Mouse (Mus musculus) left cerebral cortex, postnatal 14 days (tissue): ENCODE measurements at regions not wholly inside any gene's neighbourhood (a gene's known extent, or its start where the extent isn't known, plus 50 kb on each side); places are given as distances from the start of the nearest gene placed in this dataset.
A peak's percentile ranks its signal among the peaks of the same experiment; 100 is the strongest.

Experiments
- DNase-seq, 2 experiments: peaks; one replicate each; pipeline ENCODE4 v3.0.0; 2021 to 2022; ENCODE audit warnings: low spot score in 2 of 2, mixed read lengths in 1 of 2
- intact Hi-C: fragments of 180-260 bp; cut with DNase I; formaldehyde crosslinking; loops from one replicate; pipeline ENCODE4 v1.15.1; 2025

DNA sequence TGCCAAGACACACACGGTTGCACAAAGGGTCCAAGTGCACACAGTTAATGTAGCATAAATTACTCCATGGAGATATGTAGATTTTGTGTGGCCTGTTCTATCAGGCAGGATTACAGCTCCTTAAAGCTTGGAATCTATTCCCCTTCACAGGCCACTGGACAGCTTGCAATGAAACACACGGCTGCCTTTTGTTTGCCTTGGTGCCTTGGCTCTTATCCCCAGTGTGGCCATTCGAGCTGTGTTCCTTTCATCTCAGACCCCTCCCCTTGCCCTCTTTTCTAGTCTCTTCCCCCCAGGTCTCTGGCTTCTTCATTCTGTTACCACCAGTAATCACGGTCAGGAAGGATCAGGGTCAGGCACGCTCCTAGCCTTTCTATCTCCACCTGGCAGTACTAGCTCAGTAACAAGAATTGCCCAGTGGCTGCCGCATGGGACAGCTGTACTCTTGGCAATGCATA is 79.7 kb upstream of the Kcnd3 start:
- no peak for DNase-seq
- intact Hi-C loops, result no loop called here

DNA sequence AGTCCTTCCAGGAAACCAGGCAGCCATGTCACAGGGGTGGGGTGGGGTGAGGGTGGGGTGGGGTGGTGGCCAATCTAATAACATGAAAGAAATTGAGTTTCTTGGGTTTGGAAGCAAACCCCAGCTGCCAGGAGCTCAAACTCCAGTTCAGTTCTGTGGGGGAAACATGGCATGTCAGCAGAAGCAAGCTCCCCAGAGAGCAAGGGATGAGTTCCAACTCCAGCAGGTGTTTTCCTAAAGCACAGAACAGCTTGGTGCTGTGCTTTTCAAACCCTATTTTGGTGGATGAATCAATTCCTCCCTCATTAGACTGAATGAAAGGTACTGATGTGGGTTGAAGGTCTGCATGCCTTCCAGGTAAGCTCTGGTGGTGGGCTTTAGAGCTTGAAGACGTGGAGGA is 77.8 kb upstream of the Kcnd3 start:
- no peak for DNase-seq
- intact Hi-C loops, result no loop called here

DNA sequence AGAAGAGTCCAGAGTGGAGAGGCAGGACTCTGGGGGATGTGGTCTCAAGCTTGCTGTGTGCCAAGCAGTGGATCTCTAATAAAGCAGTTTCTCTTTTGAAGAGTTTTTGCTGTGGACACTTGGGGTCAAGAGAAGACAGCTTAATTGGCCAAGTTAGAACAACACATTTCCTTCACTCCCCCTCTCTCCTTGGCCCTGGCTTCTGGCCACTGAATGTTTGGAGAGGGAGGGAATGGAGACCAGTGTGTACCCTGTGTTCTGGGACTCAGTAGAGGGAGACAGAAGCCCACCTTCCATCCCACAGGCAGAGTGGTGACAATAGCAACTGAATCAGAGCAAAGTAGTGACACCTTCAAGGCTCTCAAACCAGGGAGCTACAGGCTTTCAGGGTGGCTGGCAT is 77.3 kb upstream of the Kcnd3 start:
- DNase-seq, result no peak
- intact Hi-C loops, result no loop called here

DNA sequence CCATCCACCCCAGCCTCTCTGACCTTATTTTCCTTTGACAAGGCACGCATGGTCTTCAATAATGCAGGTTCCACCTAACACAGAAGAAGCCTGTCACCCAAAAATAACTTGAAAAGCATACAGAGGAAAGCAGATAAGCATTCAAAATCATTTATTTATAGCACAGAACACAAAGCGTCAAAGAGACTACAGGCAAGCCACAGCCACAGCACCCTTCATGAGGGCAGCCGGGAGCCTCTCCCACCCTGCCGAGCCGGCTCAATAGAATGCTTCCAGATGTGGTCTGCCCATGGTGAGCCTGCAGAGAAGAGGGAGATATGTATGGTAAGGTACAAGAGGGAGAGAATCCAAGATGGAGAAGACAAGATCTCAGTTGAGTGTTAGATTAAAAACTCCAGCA is 76.7 kb upstream of the Kcnd3 start:
- DNase-seq, result no peak
- intact Hi-C loops, result no loop called here

DNA sequence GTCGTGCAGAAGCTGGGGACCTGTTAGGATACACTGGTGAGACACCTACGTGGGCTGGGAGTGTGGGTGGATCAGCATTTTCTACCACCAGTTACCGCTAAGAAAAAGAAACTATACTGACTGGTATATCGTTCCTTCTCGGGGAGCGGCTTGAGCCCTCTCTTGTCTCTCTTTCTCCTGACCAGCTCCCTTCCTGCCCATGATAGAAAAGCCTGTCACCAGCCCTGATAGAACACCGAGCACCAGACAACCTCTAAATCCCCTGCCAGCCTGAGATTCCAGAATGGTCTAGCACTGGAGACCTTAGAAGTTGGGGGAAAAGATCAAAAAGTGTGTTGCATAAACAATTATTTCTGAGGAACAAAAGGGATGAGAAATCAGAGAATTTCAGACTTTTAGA is 76.3 kb upstream of the Kcnd3 start:
- intact Hi-C loops, result no loop called here
- no peak for DNase-seq

DNA sequence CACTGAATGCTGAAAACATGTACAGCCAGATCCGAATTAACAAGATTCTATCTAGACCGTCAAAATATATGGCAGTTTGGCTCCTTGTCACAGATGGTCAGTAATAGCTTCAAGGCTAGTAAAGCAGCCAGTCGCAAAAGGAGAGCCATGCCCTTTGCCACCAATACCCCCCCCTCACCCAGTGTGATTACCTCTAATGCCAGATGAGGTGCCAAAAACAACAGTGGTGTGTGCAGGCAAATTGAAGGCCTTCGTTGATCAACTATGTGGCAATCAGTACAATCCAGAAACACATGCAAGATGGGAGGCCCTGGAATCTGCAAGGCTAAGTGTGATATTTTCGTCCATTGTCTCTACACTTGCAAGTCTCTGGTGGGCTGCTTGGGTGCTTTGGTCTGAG is 75.8 kb upstream of the Kcnd3 start:
- DNase-seq, result no peak
- intact Hi-C loops, result no loop called here

DNA sequence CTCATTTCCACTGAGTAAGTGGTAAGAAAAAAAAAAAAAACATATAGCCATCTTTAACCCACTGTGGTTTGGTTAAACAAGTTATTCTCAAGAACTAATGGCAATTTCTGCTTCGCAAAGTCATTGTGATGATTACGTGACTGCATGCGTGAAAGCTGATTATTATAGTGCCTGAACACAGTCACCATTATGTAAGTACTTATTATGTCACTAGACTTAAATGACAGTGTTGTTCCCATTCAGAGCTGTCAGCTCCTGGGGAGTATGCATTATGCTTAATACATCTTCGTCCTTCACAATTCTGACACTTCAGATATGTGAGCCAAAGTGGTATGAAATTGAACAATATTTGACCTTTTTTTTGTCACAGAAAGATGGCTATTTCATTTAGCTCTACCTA is 71.3 kb upstream of the Kcnd3 start:
- no peak for DNase-seq
- intact Hi-C loops, result no loop called here

DNA sequence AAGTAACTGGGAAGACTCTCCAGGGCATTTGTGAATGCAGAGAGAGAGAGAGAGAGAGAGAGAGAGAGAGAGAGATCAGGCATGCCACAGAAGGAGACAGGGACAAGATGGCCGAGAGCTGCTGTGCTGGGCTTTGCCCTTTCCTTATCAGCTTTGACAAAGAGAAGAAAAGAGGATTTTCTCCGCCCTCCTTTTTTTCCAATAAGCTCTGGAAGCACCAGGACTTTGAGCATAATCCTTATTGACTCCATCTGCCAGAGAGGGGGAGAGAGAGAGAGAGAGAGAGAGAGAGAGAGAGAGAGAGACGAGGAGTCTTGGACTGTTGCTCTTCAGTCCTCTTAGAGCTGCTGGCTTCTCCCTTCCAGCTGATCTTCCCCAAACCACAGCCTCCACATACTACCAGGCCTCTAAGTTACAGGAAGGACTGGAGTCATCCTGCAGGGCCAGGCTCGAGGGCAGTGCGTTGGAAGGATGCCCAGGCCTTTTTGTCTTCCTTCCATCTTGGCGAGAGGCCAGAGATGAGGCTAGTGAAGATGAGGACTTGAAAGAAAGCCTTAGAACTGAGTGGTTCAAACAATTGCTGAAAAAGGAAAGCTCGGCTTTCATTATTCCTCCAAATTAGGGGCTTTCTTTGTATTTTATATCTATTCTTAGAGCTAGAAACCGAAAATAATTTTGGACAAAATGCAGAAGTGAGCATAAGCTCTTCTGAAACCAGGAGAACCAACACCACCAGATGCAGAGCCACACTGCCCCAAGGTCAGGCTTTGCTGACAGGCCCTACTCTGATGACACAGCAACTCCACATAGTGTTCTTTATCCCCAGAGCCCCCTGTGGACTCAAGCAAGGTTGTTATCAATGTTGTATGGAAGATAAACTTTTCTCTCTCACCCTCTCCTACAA is 59.3 kb upstream of the Kcnd3 start:
- peak in 1 of 2 experiments; percentile 53 for DNase-seq
- intact Hi-C loops, result no loop called here
